Mouse (Mus musculus) CH12.LX (cell line): Measurements from ENCODE around the gene Zfp629. TPM values are rescaled to one million over a fixed set of nuclear protein-coding genes. Genes with fewer than 3 reads are reported as not detected.
A peak's percentile ranks its signal among the peaks of the same experiment; 100 is the strongest.

Experiments
- DNase-seq: peaks from one replicate; pipeline ENCODE4 v3.0.0-alpha.2; 2013; ENCODE audit errors: extremely low read depth
- H3K27ac ChIP-seq: 2 replicates; pipeline ENCODE4 v1.5.1; 2012; ENCODE audit warnings: low read depth, mild to moderate bottlenecking, control low read depth, moderate library complexity; ENCODE audit not compliant: insufficient read depth
- H3K27me3 ChIP-seq: replicated peaks from 2 replicates; pipeline ENCODE3; 2012; ENCODE audit warnings: inconsistent platforms
- H3K36me3 ChIP-seq, 2 experiments: replicated peaks in 1 of 2; 2 replicates each; pipeline versions ENCODE3 to v1.6.1; 2012; ENCODE audit warnings: inconsistent platforms in 1 of 2, low read length in 1 of 2, mild to moderate bottlenecking in 1 of 2, mixed read lengths in 1 of 2, moderate library complexity in 1 of 2; ENCODE audit not compliant: control insufficient read depth in 1 of 2, insufficient read depth in 1 of 2
- H3K4me1 ChIP-seq, 2 experiments: 2 replicates each; pipeline ENCODE4 v1.6.1; 2012; ENCODE audit warnings: inconsistent platforms in 1 of 2, moderate library complexity in 1 of 2; ENCODE audit not compliant: insufficient read depth in 2 of 2, control insufficient read depth in 1 of 2
- H3K4me2 ChIP-seq: 2 replicates; pipeline ENCODE4 v1.6.1; 2012; ENCODE audit warnings: low read depth, mild to moderate bottlenecking, control low read depth; ENCODE audit not compliant: poor library complexity, insufficient read depth, severe bottlenecking
- H3K4me3 ChIP-seq, 3 experiments: fragments of 150-350 bp in 1 of 3; sonication (generic) in 1 of 3; replicated peaks in 1 of 3; 2 replicates each; pipeline versions ENCODE3 to v1.5.1; 2011 to 2012; ENCODE audit warnings: low read depth in 2 of 3, low read length in 2 of 3, mild to moderate bottlenecking in 2 of 3, moderate library complexity in 2 of 3, control low read depth in 1 of 3, improper control_type of control experiment in 1 of 3, inconsistent platforms in 1 of 3, mixed read lengths in 1 of 3; ENCODE audit not compliant: poor library complexity in 1 of 3
- H3K79me2 ChIP-seq: replicated peaks from 2 replicates; pipeline ENCODE4 v1.6.1; 2012; ENCODE audit warnings: mild to moderate bottlenecking, moderate library complexity; ENCODE audit not compliant: control insufficient read depth, poor library complexity, insufficient read depth, severe bottlenecking; ENCODE audit errors: extremely low read depth
- H3K9ac ChIP-seq: 2 replicates; pipeline ENCODE4 v1.6.1; 2012; ENCODE audit warnings: low read depth, mild to moderate bottlenecking, control low read depth, moderate library complexity; ENCODE audit not compliant: insufficient read depth
- H3K9me3 ChIP-seq: replicated peaks from 2 replicates; pipeline ENCODE3; 2012; ENCODE audit warnings: low read length, inconsistent platforms, mixed read lengths
- BHLHE40 ChIP-seq: IDR thresholded peaks from 2 replicates; pipeline ENCODE4 v1.6.1; 2011; ENCODE audit warnings: mild to moderate bottlenecking, low read depth, low read length, improper control_type of control experiment
- CHD2 ChIP-seq: IDR thresholded peaks from 2 replicates; pipeline ENCODE4 v1.6.1; 2011; ENCODE audit warnings: low read length, improper control_type of control experiment
- E2F4 ChIP-seq: IDR thresholded peaks from 2 replicates; pipeline ENCODE4 v1.6.1; 2011; ENCODE audit warnings: low read depth, low read length, improper control_type of control experiment; ENCODE audit not compliant: insufficient replicate concordance
- ELF1 ChIP-seq: IDR thresholded peaks from 2 replicates; pipeline ENCODE4 v1.6.1; 2014; ENCODE audit warnings: low read depth, mild to moderate bottlenecking, inconsistent platforms, low read length, improper control_type of control experiment
- EP300 ChIP-seq: IDR thresholded peaks from 2 replicates; pipeline ENCODE4 v1.6.1; 2011; ENCODE audit warnings: low read length, improper control_type of control experiment
- ETS1 ChIP-seq: conservative IDR thresholded peaks from 2 replicates; pipeline ENCODE4 v1.6.1; 2012; ENCODE audit warnings: low read depth, mild to moderate bottlenecking, inconsistent platforms, low read length, improper control_type of control experiment, moderate library complexity
- HCFC1 ChIP-seq: IDR thresholded peaks from 2 replicates; pipeline ENCODE4 v1.6.1; 2012; ENCODE audit warnings: low read depth, mild to moderate bottlenecking, inconsistent platforms, low read length, improper control_type of control experiment
- JUN ChIP-seq: IDR thresholded peaks from 2 replicates; pipeline ENCODE4 v1.6.1; 2011; ENCODE audit warnings: low read depth, mild to moderate bottlenecking, low read length, improper control_type of control experiment, moderate library complexity; ENCODE audit not compliant: insufficient read depth
- KAT2A ChIP-seq: IDR thresholded peaks from 2 replicates; pipeline ENCODE4 v1.6.1; 2012; ENCODE audit warnings: low read length, improper control_type of control experiment, inconsistent platforms; ENCODE audit not compliant: insufficient replicate concordance
- MAX ChIP-seq: IDR thresholded peaks from 2 replicates; pipeline ENCODE4 v1.6.1; 2011; ENCODE audit warnings: low read length, improper control_type of control experiment
- MAZ ChIP-seq: IDR thresholded peaks from 2 replicates; pipeline ENCODE4 v1.6.1; 2012; ENCODE audit warnings: low read depth, mild to moderate bottlenecking, inconsistent platforms, low read length, improper control_type of control experiment, moderate library complexity
- MEF2A ChIP-seq: IDR thresholded peaks from 2 replicates; pipeline ENCODE4 v1.6.1; 2014; ENCODE audit warnings: low read depth, mild to moderate bottlenecking, inconsistent platforms, low read length, improper control_type of control experiment, borderline replicate concordance
- MXI1 ChIP-seq: IDR thresholded peaks from 2 replicates; pipeline ENCODE4 v1.6.1; 2011; ENCODE audit warnings: mild to moderate bottlenecking, low read depth, low read length, improper control_type of control experiment
- MYC ChIP-seq: IDR thresholded peaks from 2 replicates; pipeline ENCODE4 v1.6.1; 2011; ENCODE audit warnings: low read depth, mild to moderate bottlenecking, improper control_type of control experiment, low read length
- NELFE ChIP-seq: IDR thresholded peaks from 2 replicates; pipeline ENCODE4 v1.6.1; 2011; ENCODE audit warnings: low read depth, low read length, improper control_type of control experiment
- NRF1 ChIP-seq: IDR thresholded peaks from 2 replicates; pipeline ENCODE4 v1.6.1; 2014; ENCODE audit warnings: low read depth, mild to moderate bottlenecking, inconsistent platforms, low read length, improper control_type of control experiment, moderate library complexity
- POLR2A ChIP-seq: IDR thresholded peaks from 2 replicates; pipeline ENCODE4 v1.6.1; 2011; ENCODE audit warnings: low read depth, mild to moderate bottlenecking, improper control_type of control experiment, low read length
- POLR2AphosphoS2 ChIP-seq: IDR thresholded peaks from 2 replicates; pipeline ENCODE4 v1.6.1; 2011; ENCODE audit warnings: low read depth, low read length, improper control_type of control experiment
- RAD21 ChIP-seq: IDR thresholded peaks from 2 replicates; pipeline ENCODE4 v1.6.1; 2011; ENCODE audit warnings: low read depth, mild to moderate bottlenecking, low read length, improper control_type of control experiment, moderate library complexity
- RCOR1 ChIP-seq: conservative IDR thresholded peaks from 2 replicates; pipeline ENCODE4 v1.6.1; 2012; ENCODE audit warnings: low read depth, mild to moderate bottlenecking, inconsistent platforms, low read length, improper control_type of control experiment
- SIN3A ChIP-seq: IDR thresholded peaks from 2 replicates; pipeline ENCODE4 v1.6.1; 2012; ENCODE audit warnings: low read length, improper control_type of control experiment, inconsistent platforms
- SMC3 ChIP-seq: IDR thresholded peaks from 2 replicates; pipeline ENCODE4 v1.6.1; 2011; ENCODE audit warnings: low read depth, low read length, improper control_type of control experiment
- TCF12 ChIP-seq: IDR thresholded peaks from 2 replicates; pipeline ENCODE4 v1.6.1; 2014; ENCODE audit warnings: low read depth, mild to moderate bottlenecking, inconsistent platforms, low read length, improper control_type of control experiment
- UBTF ChIP-seq: IDR thresholded peaks from 2 replicates; pipeline ENCODE4 v1.6.1; 2012; ENCODE audit warnings: low read depth, mild to moderate bottlenecking, inconsistent platforms, low read length, improper control_type of control experiment, moderate library complexity
- USF2 ChIP-seq: conservative IDR thresholded peaks from 2 replicates; pipeline ENCODE4 v1.6.1; 2011; ENCODE audit warnings: low read depth, low read length, improper control_type of control experiment
- ZKSCAN1 ChIP-seq: IDR thresholded peaks from 2 replicates; pipeline ENCODE4 v1.6.1; 2012; ENCODE audit warnings: low read depth, inconsistent platforms, low read length, improper control_type of control experiment, borderline replicate concordance
- dilution Hi-C: fragments of 300-500 bp; cut with MboI; formaldehyde crosslinking; loops from 2 replicates; pipeline ENCODE4 v1.14.3; 2020; ENCODE audit warnings: low sequenced_read_pairs; ENCODE audit not compliant: extremely low pct_unique_long_range_greater_than_20kb, extremely low pct_ligation_motif_present
- in situ Hi-C: fragments of 300-500 bp; cut with MboI; formaldehyde crosslinking; loops from 3 replicates; pipeline ENCODE4 v1.14.3; 2019; ENCODE audit warnings: low sequenced_read_pairs, low pct_ligation_motif_present, low pct_unique_long_range_greater_than_20kb, mixed read lengths
- polyA plus RNA-seq: library from polyadenylated mRNA; unstranded; fragments of >175 nt; gene quantifications from 2 replicates; pipeline ENCODE4 v1.2.1, GENCODE M21; 2012; ENCODE audit warnings: low read depth; ENCODE audit not compliant: insufficient read length
- total RNA-seq, 2 experiments: library from RNA; depleted of rRNA; stranded (reverse); fragments of 300-350 nt in 1 of 2; fragments of >200 nt in 1 of 2; gene quantifications; 2 replicates each; pipeline ENCODE4 v1.2.3; 2012 to 2014

Zfp629 gene
- total and polyA plus RNA-seq, 3 experiments, result 0.38 to 3.2 (median 0.94) TPM

DNA sequence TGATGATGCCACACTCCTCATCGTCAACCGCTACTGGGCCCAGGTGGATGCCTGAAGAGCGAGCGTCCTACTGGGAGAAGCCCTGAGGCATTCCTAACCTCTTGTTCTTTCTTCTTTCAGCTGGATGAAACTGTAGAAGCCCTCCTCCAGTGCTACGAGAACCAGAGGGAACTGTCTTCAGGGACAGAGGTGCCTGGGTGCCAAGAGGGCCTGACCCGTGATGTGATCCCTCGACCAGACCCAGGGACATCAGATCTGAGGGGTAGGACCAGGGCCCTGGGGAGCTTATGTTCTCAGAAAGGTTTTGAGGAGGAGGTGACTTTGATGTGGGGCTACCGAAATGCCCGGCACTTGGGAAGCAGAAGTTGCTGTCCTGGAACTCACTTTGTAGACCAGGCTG lies 26.0 kb downstream of the Zfp629 start:
- in situ Hi-C loops, result no loop called here
- TF ChIP-seq NELFE (no peak), SMC3 (no peak), BHLHE40 (no peak), ETS1 (no peak), MAZ (no peak), CHD2 (no peak), SIN3A (no peak), MXI1 (no peak), USF2 (no peak), ZKSCAN1 (no peak), MYC (no peak)
- 0 out of 2 replicates have a peak overlapping the region, but pooled peaks have one; percentile 86 for H3K9ac ChIP-seq
- H3K4me1 ChIP-seq, result peaks cover 7 to 63% of the 10 kb centered on the region in 2 experiments; a peak in 3 of 4 replicates
- no peaks in the 10 kb centered on the region for H3K9me3 ChIP-seq
- peak overlapping the region; percentile 86 to 97 (median 87) for H3K4me3 ChIP-seq
- H3K27ac ChIP-seq, result no peak overlapping the region
- no peak for DNase-seq
- peaks cover 13% of the 10 kb centered on the region for H3K79me2 ChIP-seq
- H3K4me2 ChIP-seq, result peak overlapping the region; percentile 34
- dilution Hi-C loops, result no loop called here
- peaks cover 49 to 68% of the 10 kb centered on the region in 2 experiments for H3K36me3 ChIP-seq
- H3K27me3 ChIP-seq, result no peaks in the 10 kb centered on the region

GRCm38 (mm10) chr7:127588901-127589300 lies 26.7 kb downstream of the Zfp629 start:
- no peak for DNase-seq
- Histone ChIP-seq H3K4me1 (peaks cover 7 to 55% of the 10 kb centered on the region in 2 experiments; a peak in 3 of 4 replicates), H3K9ac (peak overlapping the region; percentile 86), H3K79me2 (peaks cover 13% of the 10 kb centered on the region), H3K4me2 (peak overlapping the region; percentile 34), H3K36me3 (peaks cover 47 to 68% of the 10 kb centered on the region in 2 experiments), H3K9me3 (no peaks in the 10 kb centered on the region), H3K27ac (no peak overlapping the region), H3K27me3 (no peaks in the 10 kb centered on the region), H3K4me3 (peak overlapping the region; percentile 86 to 97 (median 87))
- no peak for TF ChIP-seq BHLHE40
- no peak for TF ChIP-seq HCFC1
- TF ChIP-seq RCOR1, result no peak
- no peak for TF ChIP-seq MAZ
- TF ChIP-seq KAT2A, result no peak
- TF ChIP-seq JUN, result no peak
- TF ChIP-seq CHD2, result no peak
- no peak for TF ChIP-seq MAX
- no peak for TF ChIP-seq UBTF
- TF ChIP-seq SIN3A, result no peak
- no peak for TF ChIP-seq RAD21
- no peak for TF ChIP-seq EP300
- TF ChIP-seq ELF1, result no peak
- TF ChIP-seq ZKSCAN1, result no peak
- TF ChIP-seq TCF12, result no peak
- no peak for TF ChIP-seq POLR2AphosphoS2
- no peak for TF ChIP-seq MEF2A
- TF ChIP-seq E2F4, result no peak
- TF ChIP-seq POLR2A, result no peak
- TF ChIP-seq NRF1, result no peak
- dilution Hi-C loops (no loop called here), in situ Hi-C loops (no loop called here)
